Mouse (Mus musculus) adrenal gland, adult 18-20 months (tissue): ENCODE measurements around the gene Dner. TPM values are rescaled to one million over a fixed set of nuclear protein-coding genes. Genes with fewer than 3 reads are reported as not detected.

Source experiments
- DNase-seq, 2 experiments: peaks; one replicate each; pipeline ENCODE4 v3.0.0; 2021 to 2022; ENCODE audit warnings: low spot score in 2 of 2
- total RNA-seq, 2 experiments: library from RNA; stranded (reverse); gene quantifications; 1 replicate in 1 of 2; 2 replicates in 1 of 2; pipeline ENCODE4 v1.2.3; 2021

Gene Dner
- total RNA-seq, 2 experiments from 2014 or later: 4.1 to 4.3 TPM

GRCm38 (mm10) chr1:84640463-84640862 lies 55.6 kb downstream of the Dner start:
- DNase-seq: no peak

GRCm38 (mm10) chr1:84636890-84637289 lies 59.1 kb downstream of the Dner start:
- no peak for DNase-seq

GRCm38 (mm10) chr1:84628244-84628643 lies 67.8 kb downstream of the Dner start:
- DNase-seq: no peak

GRCm38 (mm10) chr1:84622978-84623554 lies 73.0 kb downstream of the Dner start:
- DNase-seq: no peak

- DNase-seq: no peak
Measured at GRCm38 (mm10) chr1:84621308-84621707, 74.7 kb downstream of the Dner start.

- no peak for DNase-seq
Measured at GRCm38 (mm10) chr1:84619131-84619760, 76.8 kb downstream of the Dner start.

GRCm38 (mm10) chr1:84618094-84618493 lies 77.9 kb downstream of the Dner start:
- DNase-seq: no peak

GRCm38 (mm10) chr1:84616133-84616532 lies 79.9 kb downstream of the Dner start:
- DNase-seq: no peak

GRCm38 (mm10) chr1:84614596-84614995 lies 81.4 kb downstream of the Dner start:
- DNase-seq: no peak

- no peak for DNase-seq
Measured at GRCm38 (mm10) chr1:84613119-84613518, 82.9 kb downstream of the Dner start.

GRCm38 (mm10) chr1:84611331-84611730 lies 84.7 kb downstream of the Dner start:
- DNase-seq: no peak

GRCm38 (mm10) chr1:84599025-84599424 lies 97.0 kb downstream of the Dner start:
- DNase-seq: no peak

GRCm38 (mm10) chr1:84596023-84596422 lies 100.0 kb downstream of the Dner start:
- DNase-seq: no peak

GRCm38 (mm10) chr1:84592394-84592793 lies 103.6 kb downstream of the Dner start:
- DNase-seq: no peak

GRCm38 (mm10) chr1:84590534-84590933 lies 105.5 kb downstream of the Dner start:
- DNase-seq: no peak

GRCm38 (mm10) chr1:84585434-84585833 lies 110.6 kb downstream of the Dner start:
- no peak for DNase-seq

- DNase-seq: peak; percentile 66 to 73
Measured at GRCm38 (mm10) chr1:84581812-84582211, 114.2 kb downstream of the Dner start.

- no peak for DNase-seq
Measured at GRCm38 (mm10) chr1:84561841-84562240, 134.2 kb downstream of the Dner start.

- no peak for DNase-seq
Measured at GRCm38 (mm10) chr1:84561387-84561786, 134.6 kb downstream of the Dner start.

GRCm38 (mm10) chr1:84556546-84557511 lies 139.2 kb downstream of the Dner start:
- DNase-seq: no peak

GRCm38 (mm10) chr1:84552005-84552404 lies 144.0 kb downstream of the Dner start:
- DNase-seq: no peak

GRCm38 (mm10) chr1:84550065-84550368 lies 146.0 kb downstream of the Dner start:
- DNase-seq: no peak
